Mouse (Mus musculus) erythroblast, embryonic 14.5 days (primary cell): ENCODE measurements around the gene Mknk2.

Source experiments
- GATA1 ChIP-seq: IDR thresholded peaks from 2 replicates; pipeline ENCODE4 v1.6.1; 2012; ENCODE audit warnings: low read length, inconsistent platforms, mixed read lengths
- TAL1 ChIP-seq: IDR thresholded peaks from 3 replicates; pipeline ENCODE4 v1.6.1; 2012; ENCODE audit warnings: low read length, inconsistent platforms, mixed read lengths

DNA sequence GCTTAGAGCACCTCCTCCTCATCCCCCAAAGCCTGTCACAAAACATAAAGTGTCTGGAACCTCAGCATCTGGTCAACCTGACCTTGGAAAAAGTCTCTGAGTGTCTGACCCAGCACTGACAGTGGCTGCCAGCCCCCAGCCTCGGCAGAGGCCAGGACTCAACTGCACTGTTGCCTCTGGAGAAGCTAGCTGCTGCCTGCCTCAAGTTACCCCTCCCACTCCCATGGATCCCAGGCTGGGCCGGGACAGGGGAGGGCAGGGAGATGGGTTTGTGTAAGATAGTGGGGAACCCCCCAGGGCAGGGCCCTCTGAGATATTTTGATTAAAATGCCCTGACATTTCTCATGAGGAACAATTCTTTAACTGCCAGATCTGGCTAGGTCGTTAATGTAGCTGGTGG lies 27.1 kb upstream of the Mknk2 start:
- TF ChIP-seq GATA1 (no peak), TAL1 (no peak)
